Mouse (Mus musculus) embryonic facial prominence, embryonic 14.5 days (tissue): ENCODE measurements around the gene Stx5a. TPM values are rescaled to one million over a fixed set of nuclear protein-coding genes. Genes with fewer than 3 reads are reported as not detected.

Source experiments
- microRNA-seq: library from miRNA; unstranded; fragments of <30 nt; microRNA quantifications from one replicate; pipeline ENCODE4, GENCODE M21; 2016; ENCODE audit warnings: borderline number of aligned reads
- polyA plus RNA-seq: library from polyadenylated mRNA; unstranded; fragments of >200 nt; fragmentation: Nextera tagmentation; extraction: Ambion mirVana; gene quantifications from 2 replicates; pipeline ENCODE4 v1.2.1, GENCODE M21; 2014

Stx5a gene
- polyA plus RNA-seq, 1 experiment from 2014 or later, result 142 TPM

Small RNA genes within 50 kb of the gene (microRNA-seq; reads per million reads assigned to microRNA genes)
- not detected for gene Mir6992

Other genes with a start within 250 kb of the Stx5a start
- 0.59 and 1.3 TPM in 2 replicates for gene Slc22a8, start 150.2 kb upstream of the Stx5a start, polyA plus RNA-seq
- gene Slc22a6, start 123.4 kb upstream of the Stx5a start, polyA plus RNA-seq, result 0.67 and 1.1 TPM in 2 replicates
- gene Chrm1, start 77.6 kb upstream of the Stx5a start, polyA plus RNA-seq, result 0.35 and 0.45 TPM in 2 replicates
- gene Slc3a2, start 18.0 kb upstream of the Stx5a start, polyA plus RNA-seq, result 100 and 107 TPM in 2 replicates
- 76.6 and 80.1 TPM in 2 replicates for gene Wdr74, start 5.6 kb upstream of the Stx5a start, polyA plus RNA-seq
- 0.85 and 1.9 TPM in 2 replicates for gene 1700092M07Rik, start 695 bp upstream of the Stx5a start, polyA plus RNA-seq
- gene Nxf1, start 15.7 kb downstream of the Stx5a start, polyA plus RNA-seq, result 152 and 171 TPM in 2 replicates
- 173 and 194 TPM in 2 replicates for gene Tmem223, start 29.6 kb downstream of the Stx5a start, polyA plus RNA-seq
- gene Tmem179b, start 33.1 kb downstream of the Stx5a start, polyA plus RNA-seq, result 74.9 and 90.3 TPM in 2 replicates
- 16.5 and 18.1 TPM in 2 replicates for gene Taf6l, start 45.0 kb downstream of the Stx5a start, polyA plus RNA-seq
- gene Polr2g, start 57.2 kb downstream of the Stx5a start, polyA plus RNA-seq, result 151 and 157 TPM in 2 replicates
- 5.2 and 5.5 TPM in 2 replicates for gene Zbtb3, start 61.1 kb downstream of the Stx5a start, polyA plus RNA-seq
- 38.4 and 40.8 TPM in 2 replicates for gene Ttc9c, start 77.9 kb downstream of the Stx5a start, polyA plus RNA-seq
- gene Hnrnpul2, start 78.6 kb downstream of the Stx5a start, polyA plus RNA-seq, result 7.8 and 9.2 TPM in 2 replicates
- not detected in 2 replicates for gene AC129217.1, start 88.4 kb downstream of the Stx5a start, polyA plus RNA-seq
- gene Bscl2, start 96.1 kb downstream of the Stx5a start, polyA plus RNA-seq, result 44.9 and 47.3 TPM in 2 replicates
- gene Gng3, start 97.8 kb downstream of the Stx5a start, polyA plus RNA-seq, result 22.2 and 24.6 TPM in 2 replicates
- 1.6 and 2.4 TPM in 2 replicates for gene Lrrn4cl, start 109.4 kb downstream of the Stx5a start, polyA plus RNA-seq
- gene Ubxn1, start 130.1 kb downstream of the Stx5a start, polyA plus RNA-seq, result 144 and 149 TPM in 2 replicates
- 53.8 and 57.5 TPM in 2 replicates for gene Uqcc3, start 139.5 kb downstream of the Stx5a start, polyA plus RNA-seq
- 60.2 and 68.8 TPM in 2 replicates for gene Lbhd1, start 142.3 kb downstream of the Stx5a start, polyA plus RNA-seq
- not detected in 2 replicates for gene Gm49403, start 142.5 kb downstream of the Stx5a start, polyA plus RNA-seq
- 77.4 and 86.6 TPM in 2 replicates for gene 1810009A15Rik, start 147.4 kb downstream of the Stx5a start, polyA plus RNA-seq
- gene Gm49416, start 147.5 kb downstream of the Stx5a start, polyA plus RNA-seq, result not detected in 2 replicates
- gene Ints5, start 151.6 kb downstream of the Stx5a start, polyA plus RNA-seq, result 34.8 and 35.1 TPM in 2 replicates
- 99.2 and 103 TPM in 2 replicates for gene Ganab, start 156.7 kb downstream of the Stx5a start, polyA plus RNA-seq
- 42.3 and 42.4 TPM in 2 replicates for gene B3gat3, start 179.0 kb downstream of the Stx5a start, polyA plus RNA-seq
- gene Rom1, start 187.9 kb downstream of the Stx5a start, polyA plus RNA-seq, result 2.2 and 2.5 TPM in 2 replicates
- 18.2 and 20.4 TPM in 2 replicates for gene Eml3, start 188.1 kb downstream of the Stx5a start, polyA plus RNA-seq
- 39.7 and 43.6 TPM in 2 replicates for gene Mta2, start 200.5 kb downstream of the Stx5a start, polyA plus RNA-seq
- gene Tut1, start 212.4 kb downstream of the Stx5a start, polyA plus RNA-seq, result 24.7 and 27.8 TPM in 2 replicates
- 469 and 503 TPM in 2 replicates for gene Eef1g, start 225.6 kb downstream of the Stx5a start, polyA plus RNA-seq
- 44.8 and 57.6 TPM in 2 replicates for gene Ahnak, start 247.9 kb downstream of the Stx5a start, polyA plus RNA-seq